Mouse (Mus musculus) heart, embryonic 16.5 days (tissue): Measurements from ENCODE around the gene Btnl10. TPM values are rescaled to one million over a fixed set of nuclear protein-coding genes. Genes with fewer than 3 reads are reported as not detected.
"Not testable (repeated sequence)": the region's sequence is repeated elsewhere in the genome, so short reads cannot be mapped to it uniquely, and the experiment has no call there.

Experiments used
- ATAC-seq: fragments of 200-750 bp; cut with Nextera tagmentation; replicated peaks from 2 replicates; pipeline ENCODE4 v1.8.0; 2017; ENCODE audit warnings: moderate number of reproducible peaks; ENCODE audit not compliant: insufficient read depth, low FRiP score; ENCODE audit errors: extremely low read depth
- H3K27ac ChIP-seq: fragments of 300-500 bp; sonication (generic); 2 replicates; pipeline ENCODE4 v1.5.1; 2014; ENCODE audit warnings: mild to moderate bottlenecking, low read length, control low read depth, moderate library complexity
- H3K27me3 ChIP-seq: fragments of 300-500 bp; sonication (generic); 2 replicates; pipeline ENCODE4 v1.6.1; 2014; ENCODE audit warnings: low read length, mixed read lengths; ENCODE audit not compliant: control insufficient read depth, insufficient read depth
- H3K36me3 ChIP-seq: fragments of 300-500 bp; sonication (generic); 2 replicates; pipeline ENCODE4 v1.6.1; 2014; ENCODE audit not compliant: control insufficient read depth, insufficient read depth
- H3K4me1 ChIP-seq: fragments of 300-500 bp; sonication (generic); 2 replicates; pipeline ENCODE4 v1.6.1; 2014; ENCODE audit warnings: low read length, mixed read lengths; ENCODE audit not compliant: control insufficient read depth, insufficient read depth
- H3K4me2 ChIP-seq: fragments of 300-500 bp; sonication (generic); 2 replicates; pipeline ENCODE4 v1.6.1; 2014; ENCODE audit warnings: low read depth, mild to moderate bottlenecking, control low read depth, low read length
- H3K4me3 ChIP-seq: fragments of 300-500 bp; sonication (generic); 2 replicates; pipeline ENCODE4 v1.5.1; 2014; ENCODE audit warnings: mild to moderate bottlenecking, control low read depth, low read length
- H3K9ac ChIP-seq: fragments of 300-500 bp; sonication (generic); 2 replicates; pipeline ENCODE4 v1.6.1; 2014; ENCODE audit warnings: low read length, control low read depth
- H3K9me3 ChIP-seq: fragments of 300-500 bp; sonication (generic); replicated peaks from 2 replicates; pipeline ENCODE4 v1.6.1; 2016; ENCODE audit warnings: low read length; ENCODE audit not compliant: control insufficient read depth
- WGBS: fragments of 180-500 bp; shearing (Covaris S2); extraction: QIAGEN DNeasy Blood & Tissue Kit; methylation state at CpG from one replicate; pipeline ENCODE4 v1.1.7; 2014; 5-methylcytosine and 5-hydroxymethylcytosine counted together
- polyA plus RNA-seq: library from polyadenylated mRNA; unstranded; fragments of >200 nt; fragmentation: Nextera tagmentation; extraction: Ambion mirVana; gene quantifications from 2 replicates; pipeline ENCODE4 v1.2.1, GENCODE M21; 2015

Gene Btnl10
- polyA plus RNA-seq, 1 experiment from 2014 or later = not detected

DNA sequence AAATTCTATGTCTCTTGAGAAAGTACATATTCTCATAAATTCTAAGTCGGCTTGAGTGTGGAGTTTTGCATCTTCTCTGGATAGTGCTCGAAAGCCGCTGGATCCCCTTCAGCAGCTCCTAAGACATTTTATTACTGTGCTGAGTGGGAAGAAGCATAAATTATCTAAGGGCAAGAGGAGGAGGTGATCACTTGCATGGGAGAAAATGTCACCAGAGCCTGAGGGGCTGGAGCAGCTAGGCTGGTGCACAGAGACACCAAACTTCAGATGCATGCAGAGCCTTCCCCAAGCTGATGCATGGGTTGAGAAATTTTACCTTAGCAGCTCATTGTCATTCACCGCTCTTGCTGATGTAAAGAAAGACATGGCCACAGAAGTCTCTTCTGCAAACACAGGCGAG is 26.4 kb downstream of the Btnl10 start:
- Histone ChIP-seq H3K4me1 (peaks cover 8% of the 10 kb centered on the region), H3K27ac (no peak overlapping the region), H3K4me2 (no peak overlapping the region), H3K9me3 (no peaks in the 10 kb centered on the region), H3K36me3 (no peaks in the 10 kb centered on the region), H3K27me3 (peaks cover 10% of the 10 kb centered on the region), H3K4me3 (no peak overlapping the region), H3K9ac (no peak overlapping the region)
- 73% methylated on average over 5 of the region's 5 CpGs for WGBS
- ATAC-seq = no peak

GRCm38 (mm10) chr11:58947306-58947705 is 29.6 kb downstream of the Btnl10 start:
- no peak overlapping the region for H3K4me2 ChIP-seq
- H3K4me1 ChIP-seq = peaks cover 12% of the 10 kb centered on the region
- whole genome bisulfite sequencing = 73% methylated on average over 3 of the region's 3 CpGs
- H3K9ac ChIP-seq = no peak overlapping the region
- ATAC-seq = no peak
- no peaks in the 10 kb centered on the region for H3K36me3 ChIP-seq
- no peaks in the 10 kb centered on the region for H3K9me3 ChIP-seq
- H3K27me3 ChIP-seq = peaks cover 15% of the 10 kb centered on the region
- H3K27ac ChIP-seq = no peak overlapping the region
- no peak overlapping the region for H3K4me3 ChIP-seq

DNA sequence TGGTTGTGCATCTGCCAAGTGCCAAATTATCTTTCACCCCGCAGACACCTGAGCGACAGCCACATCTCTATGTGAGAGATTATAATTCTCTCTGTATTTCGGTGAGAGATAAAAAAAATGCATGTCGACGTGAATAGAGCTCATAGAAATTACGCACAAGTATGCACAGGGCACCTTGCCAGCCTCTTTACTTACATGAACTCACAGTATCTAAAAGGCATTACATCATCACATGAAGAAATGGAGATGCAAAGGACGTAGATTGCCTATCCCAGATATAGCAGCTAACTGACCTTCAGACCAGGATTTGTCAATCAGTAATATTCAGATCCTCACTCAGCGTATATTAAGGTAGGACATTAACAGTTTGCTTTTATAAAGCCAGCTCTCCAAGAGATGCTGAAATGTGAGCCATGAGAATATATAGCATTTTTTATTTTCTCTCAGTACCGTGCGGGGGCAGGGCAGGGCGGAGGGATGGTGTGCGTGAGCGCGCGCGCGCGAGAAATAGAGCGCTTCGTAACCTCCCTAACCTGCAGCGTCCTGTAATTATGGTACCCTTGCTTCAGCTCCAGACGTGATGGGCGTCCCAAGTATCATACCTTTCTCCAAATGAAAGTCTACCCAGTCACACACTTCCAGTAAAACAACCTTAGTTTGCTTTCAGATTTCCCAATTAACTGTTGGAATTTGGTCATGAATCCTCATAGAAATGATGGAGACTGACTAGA is 30.3 kb downstream of the Btnl10 start:
- H3K4me2 ChIP-seq = peak overlapping the region; percentile 77
- no peaks in the 10 kb centered on the region for H3K9me3 ChIP-seq
- no peaks in the 10 kb centered on the region for H3K36me3 ChIP-seq
- H3K27ac ChIP-seq = peak overlapping the region; percentile 64
- ATAC-seq = 0 out of 2 replicates have a peak, but pooled peaks have one; percentile 30
- WGBS = 15% methylated on average over 23 of the region's 23 CpGs
- peaks cover 12% of the 10 kb centered on the region for H3K4me1 ChIP-seq
- peaks cover 15% of the 10 kb centered on the region for H3K27me3 ChIP-seq
- peak overlapping the region; percentile 56 for H3K9ac ChIP-seq
- peak overlapping the region; percentile 51 for H3K4me3 ChIP-seq

GRCm38 (mm10) chr11:58948542-58949479 is 31.1 kb downstream of the Btnl10 start, which contains the start of gene Hist3h2ba:
Gene Hist3h2ba, plus strand, starts transcription at chr11:58948920.
- Histone ChIP-seq H3K4me2 (peak within 1 kb of the TSS; percentile 77), H3K4me1 (peaks cover 17% of the 10 kb centered on the region), H3K9ac (peak within 1 kb of the TSS; percentile 59), H3K9me3 (no peaks in the 10 kb centered on the region), H3K27me3 (peaks cover 15% of the 10 kb centered on the region), H3K4me3 (peak within 1 kb of the TSS; percentile 51), H3K36me3 (no peaks in the 10 kb centered on the region), H3K27ac (peak within 1 kb of the TSS; percentile 68)
- under 1% methylated on average over 48 of the region's 48 CpGs for WGBS
- peak; percentile 87 for ATAC-seq

DNA sequence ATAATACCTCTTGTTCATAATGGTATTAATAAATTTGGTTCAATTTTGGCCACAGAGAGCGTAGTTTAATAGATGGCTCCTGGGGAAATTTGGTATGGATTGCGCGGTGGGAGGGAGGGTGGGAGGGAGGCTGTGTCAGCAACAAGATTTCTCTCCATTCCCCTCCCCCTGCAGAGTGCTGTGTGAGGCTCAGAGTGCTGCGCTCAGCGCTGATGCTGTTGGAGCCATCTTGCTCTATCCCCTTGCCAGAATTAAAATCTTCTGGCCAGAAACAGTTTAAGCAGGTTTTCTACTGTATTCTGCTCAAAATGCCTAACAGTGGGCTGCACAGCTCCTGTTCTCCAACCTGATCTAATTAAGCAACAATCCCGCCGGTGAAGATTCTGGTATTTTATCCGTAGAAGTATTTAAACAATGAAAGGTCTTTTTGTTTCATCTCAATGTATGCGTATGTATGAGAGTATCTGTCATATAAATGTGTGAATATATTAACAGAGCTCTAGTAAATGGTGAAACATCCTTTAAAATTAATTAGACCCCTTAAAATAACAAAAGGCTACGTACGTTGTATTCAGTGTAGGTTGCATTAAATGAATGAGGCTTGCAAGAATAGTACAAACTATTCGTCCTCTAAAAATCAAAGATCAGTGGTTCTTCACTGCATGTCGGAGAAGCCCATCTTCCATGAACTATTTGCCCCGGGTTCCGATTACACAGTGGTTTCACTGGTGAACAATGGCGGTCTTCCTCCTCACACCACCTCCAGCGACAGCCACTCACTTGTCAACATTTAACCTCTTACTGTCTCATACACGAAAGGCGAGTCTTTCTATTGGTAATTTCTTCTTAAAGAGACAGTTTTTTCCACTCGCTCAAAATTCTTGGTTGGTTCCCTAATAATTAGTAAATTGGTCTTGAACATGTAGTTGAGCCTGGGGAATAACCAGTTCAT is 32.0 kb downstream of the Btnl10 start:
- Histone ChIP-seq H3K9ac (peak overlapping the region; percentile 59), H3K27me3 (peaks cover 13% of the 10 kb centered on the region)
- no peak for ATAC-seq

GRCm38 (mm10) chr11:58951210-58951609 is 33.5 kb downstream of the Btnl10 start:
- WGBS = 76% methylated on average over 5 of the region's 5 CpGs
- Histone ChIP-seq H3K27ac (no peak overlapping the region), H3K9ac (no peak overlapping the region), H3K27me3 (peaks cover 5% of the 10 kb centered on the region), H3K4me3 (no peak overlapping the region), H3K36me3 (no peaks in the 10 kb centered on the region), H3K9me3 (no peaks in the 10 kb centered on the region), H3K4me1 (peaks cover 21% of the 10 kb centered on the region), H3K4me2 (no peak overlapping the region)
- no peak for ATAC-seq

More for the DNA sequence above, 32.0 kb downstream of the Btnl10 start:
- peak overlapping the region; percentile 68 for H3K27ac ChIP-seq
- peaks cover 17% of the 10 kb centered on the region for H3K4me1 ChIP-seq
- H3K36me3 ChIP-seq = no peaks in the 10 kb centered on the region
- no peaks in the 10 kb centered on the region for H3K9me3 ChIP-seq
- peak overlapping the region; percentile 51 for H3K4me3 ChIP-seq
- H3K4me2 ChIP-seq = peak overlapping the region; percentile 77
- 19% methylated on average over 20 of the region's 20 CpGs for WGBS

GRCm38 (mm10) chr11:58953351-58954169 is 35.9 kb downstream of the Btnl10 start:
- peak overlapping the region; percentile 100 for H3K27ac ChIP-seq
- ATAC-seq = peak; percentile 15
- H3K36me3 ChIP-seq = peaks cover 2% of the 10 kb centered on the region; the same call in 1 of the 2 replicates
- H3K27me3 ChIP-seq = peaks cover 5% of the 10 kb centered on the region
- peaks cover 29% of the 10 kb centered on the region for H3K4me1 ChIP-seq
- H3K4me2 ChIP-seq = peak overlapping the region; percentile 96
- peak overlapping the region; percentile 86 for H3K9ac ChIP-seq
- peak overlapping the region; percentile 78 for H3K4me3 ChIP-seq
- 1% methylated on average over 33 of the region's 33 CpGs for WGBS
- no peaks in the 10 kb centered on the region for H3K9me3 ChIP-seq

DNA sequence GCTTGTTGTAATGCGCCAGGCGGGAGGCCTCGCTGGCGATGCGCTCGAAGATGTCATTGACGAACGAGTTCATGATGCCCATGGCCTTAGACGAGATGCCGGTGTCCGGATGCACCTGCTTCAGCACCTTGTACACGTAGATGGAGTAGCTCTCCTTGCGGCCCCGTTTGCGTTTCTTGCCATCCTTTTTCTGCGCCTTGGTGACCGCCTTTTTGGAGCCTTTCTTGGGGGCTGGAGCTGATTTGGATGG is 36.4 kb downstream of the Btnl10 start:
- peak overlapping the region; percentile 100 for H3K27ac ChIP-seq
- not testable (repeated sequence) for ATAC-seq, H3K36me3 ChIP-seq, H3K27me3 ChIP-seq, H3K9me3 ChIP-seq
- H3K4me2 ChIP-seq = peak overlapping the region; percentile 96
- 0% methylated on average over 13 of the region's 17 CpGs for WGBS
- peak overlapping the region; percentile 86 for H3K9ac ChIP-seq
- peak overlapping the region; percentile 78 for H3K4me3 ChIP-seq
- H3K4me1 ChIP-seq = peaks cover 32% of the 10 kb centered on the region
